Mouse (Mus musculus) intestine, embryonic 14.5 days (tissue): Measurements from ENCODE around the gene Srrd. TPM values are rescaled to one million over a fixed set of nuclear protein-coding genes. Genes with fewer than 3 reads are reported as not detected.

Source experiments
- ATAC-seq: fragments of 200-750 bp; cut with Nextera tagmentation; replicated peaks from 2 replicates; pipeline ENCODE4 v1.8.0; 2017; ENCODE audit warnings: low read depth, moderate number of reproducible peaks, moderate TSS enrichment, moderate library complexity; ENCODE audit not compliant: low FRiP score, low TSS enrichment
- DNase-seq: peaks from one replicate; pipeline ENCODE4 v3.0.0-alpha.2; 2018; ENCODE audit warnings: low spot score
- H3K27ac ChIP-seq: fragments of 300-500 bp; sonication (generic); 2 replicates; pipeline ENCODE4 v1.5.1; 2014; ENCODE audit warnings: low read depth, mild to moderate bottlenecking, control low read depth
- H3K27me3 ChIP-seq: fragments of 300-500 bp; sonication (generic); replicated peaks from 2 replicates; pipeline ENCODE4 v1.6.1; 2014; ENCODE audit warnings: low read length, control low read depth; ENCODE audit not compliant: control insufficient read depth, insufficient read depth
- H3K36me3 ChIP-seq: fragments of 300-500 bp; sonication (generic); 2 replicates; pipeline ENCODE4 v1.6.1; 2014; ENCODE audit warnings: low read length, control low read depth; ENCODE audit not compliant: control insufficient read depth, insufficient read depth
- H3K4me1 ChIP-seq: fragments of 300-500 bp; sonication (generic); replicated peaks from 2 replicates; pipeline ENCODE4 v1.6.1; 2014; ENCODE audit warnings: low read length, control low read depth, mixed read lengths; ENCODE audit not compliant: control insufficient read depth, insufficient read depth
- H3K4me2 ChIP-seq: fragments of 300-500 bp; sonication (generic); 2 replicates; pipeline ENCODE4 v1.6.1; 2014; ENCODE audit warnings: low read length
- H3K4me3 ChIP-seq: fragments of 300-500 bp; sonication (generic); 2 replicates; pipeline ENCODE4 v1.5.1; 2014; ENCODE audit warnings: low read depth, low read length, control low read depth, mixed read lengths
- H3K9ac ChIP-seq: fragments of 300-500 bp; sonication (generic); 2 replicates; pipeline ENCODE4 v1.6.1; 2014; ENCODE audit warnings: mild to moderate bottlenecking, low read length
- H3K9me3 ChIP-seq: fragments of 300-500 bp; sonication (generic); 2 replicates; pipeline ENCODE4 v1.6.1; 2016; ENCODE audit warnings: low read length, control low read depth; ENCODE audit not compliant: control insufficient read depth
- WGBS: fragments of 180-500 bp; shearing (Covaris S2); extraction: QIAGEN DNeasy Blood & Tissue Kit; methylation state at CpG from one replicate; pipeline ENCODE4 v1.1.7; 2014; 5-methylcytosine and 5-hydroxymethylcytosine counted together
- polyA plus RNA-seq: library from polyadenylated mRNA; unstranded; fragments of >200 nt; fragmentation: Nextera tagmentation; extraction: Ambion mirVana; gene quantifications from 2 replicates; pipeline ENCODE4 v1.2.1, GENCODE M21; 2014

The Srrd gene
- polyA plus RNA-seq = 38.2 and 49.7 TPM in 2 replicates

DNA sequence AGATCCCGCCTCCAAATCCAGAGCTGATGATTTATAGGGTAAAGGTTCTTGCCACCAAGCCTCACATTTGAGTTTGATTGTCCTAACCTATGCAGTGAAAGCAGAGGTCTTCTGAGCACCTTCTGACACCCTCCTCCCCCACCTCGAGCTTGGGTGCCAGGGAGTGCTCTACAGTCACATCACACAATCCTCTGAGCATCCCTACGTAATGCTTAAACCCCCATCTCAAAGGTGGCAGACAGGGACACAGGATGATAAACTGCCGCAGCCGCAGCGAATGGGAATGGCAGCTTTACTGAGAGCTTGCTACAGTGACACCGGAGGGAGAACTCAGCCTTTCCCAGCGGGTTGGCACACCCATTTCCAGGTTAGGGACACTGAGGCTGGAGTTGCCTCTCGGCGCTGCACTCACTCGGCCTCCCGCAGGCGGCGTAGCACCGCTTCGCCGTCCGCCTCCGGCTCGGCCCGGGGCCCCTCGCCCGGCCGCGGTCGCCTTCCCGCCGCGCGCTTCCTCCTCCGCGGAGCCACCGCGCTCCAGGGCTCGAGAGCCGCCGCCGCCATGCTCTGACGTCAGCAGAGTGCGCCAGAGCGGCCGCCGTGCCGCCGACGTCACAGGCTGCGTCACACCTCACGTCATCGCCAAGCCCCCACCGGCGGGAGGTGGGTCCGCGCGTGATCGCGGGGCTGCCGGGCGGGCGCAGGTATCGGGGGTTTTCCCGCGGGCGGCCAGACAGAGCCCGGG lies at the start of gene Srrd, which contains the start of gene Hps4:
Srrd (minus strand) TSS at position 578 of the 742 bp plus-strand sequence.
Hps4 (plus strand) TSS at position 621 of the 742 bp plus-strand sequence.
- Histone ChIP-seq H3K4me2 (peak within 1 kb of the TSS; percentile 76), H3K4me3 (peak within 1 kb of the TSS; percentile 71), H3K9me3 (no peaks in the 10 kb centered on the region), H3K27me3 (no peaks in the 10 kb centered on the region), H3K27ac (peak within 1 kb of the TSS; percentile 70), H3K4me1 (peaks cover 21% of the 10 kb centered on the region; the same call in 1 of the 2 replicates), H3K36me3 (peaks cover 46% of the 10 kb centered on the region), H3K9ac (peak within 1 kb of the TSS; percentile 89)
- ATAC-seq (peak; percentile 56; the same call in 1 of the 2 replicates), DNase-seq (peak; percentile 97)
- WGBS = 2% methylated on average over 63 of the region's 64 CpGs

DNA sequence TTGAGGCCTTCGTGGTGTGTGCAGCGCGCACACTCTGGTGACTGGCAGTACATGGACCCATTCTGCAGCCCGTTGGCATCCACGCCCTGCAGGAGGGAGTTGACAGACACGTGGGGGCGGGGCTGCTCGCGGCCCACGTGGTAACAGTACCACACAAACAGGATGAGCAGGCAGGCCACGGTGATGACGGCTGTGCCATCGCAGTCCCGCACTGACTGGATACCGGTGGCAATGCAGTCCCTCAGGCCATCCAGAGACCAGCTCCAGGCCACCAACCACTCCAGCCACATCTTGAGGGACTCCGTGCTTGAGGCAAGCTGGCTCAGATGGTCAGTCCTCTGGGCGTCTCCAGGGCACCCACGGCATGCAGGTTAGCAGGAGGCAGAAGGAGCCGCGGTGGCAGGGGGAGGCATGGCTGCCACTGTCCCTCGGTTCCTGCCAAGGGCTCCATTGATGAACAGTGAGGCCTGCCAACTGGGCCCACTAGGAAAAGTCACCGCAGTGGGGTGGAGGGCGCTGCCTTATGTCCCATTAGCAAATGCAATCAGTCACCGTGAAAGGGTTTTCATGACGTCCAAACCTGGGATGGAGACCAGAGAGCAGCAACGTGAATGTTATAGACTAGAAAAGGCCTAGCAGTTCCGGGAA lies 49.0 kb upstream of the Srrd start:
- Histone ChIP-seq H3K9me3 (no peaks in the 10 kb centered on the region), H3K36me3 (no peaks in the 10 kb centered on the region), H3K27me3 (peaks cover 17% of the 10 kb centered on the region), H3K4me3 (no peak overlapping the region), H3K27ac (no peak overlapping the region), H3K9ac (no peak overlapping the region), H3K4me1 (peaks cover 4% of the 10 kb centered on the region; the same call in 1 of the 2 replicates), H3K4me2 (no peak overlapping the region)
- WGBS = 67% methylated on average over 27 of the region's 27 CpGs
- DNase-seq (no peak), ATAC-seq (no peak)

DNA sequence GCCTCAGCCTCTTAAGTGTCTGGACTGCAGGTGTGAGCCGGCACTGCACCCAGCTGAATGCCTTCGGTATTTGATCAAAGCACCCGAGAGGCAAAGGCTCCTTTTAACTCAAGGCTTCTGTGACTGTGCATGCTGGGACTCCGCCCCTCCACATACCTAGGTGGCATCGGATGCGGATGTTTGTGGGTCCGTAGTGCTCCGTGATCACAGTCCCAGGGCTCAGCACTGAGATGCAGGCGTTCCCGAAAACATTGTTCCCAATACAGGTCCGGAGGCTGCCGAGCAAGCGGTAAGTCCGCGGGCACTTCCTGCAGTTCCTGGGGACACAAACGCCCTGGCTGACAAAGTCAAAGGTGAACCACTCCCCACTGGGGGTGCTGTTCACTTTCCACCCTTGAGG lies 48.2 kb upstream of the Srrd start:
- no peak for DNase-seq
- Histone ChIP-seq H3K9me3 (no peaks in the 10 kb centered on the region), H3K4me2 (no peak overlapping the region), H3K4me3 (no peak overlapping the region), H3K4me1 (peaks cover 4% of the 10 kb centered on the region; the same call in 1 of the 2 replicates), H3K27me3 (peaks cover 17% of the 10 kb centered on the region), H3K9ac (no peak overlapping the region), H3K36me3 (no peaks in the 10 kb centered on the region), H3K27ac (no peak overlapping the region)
- WGBS = 61% methylated on average over 16 of the region's 16 CpGs
- ATAC-seq = no peak

DNA sequence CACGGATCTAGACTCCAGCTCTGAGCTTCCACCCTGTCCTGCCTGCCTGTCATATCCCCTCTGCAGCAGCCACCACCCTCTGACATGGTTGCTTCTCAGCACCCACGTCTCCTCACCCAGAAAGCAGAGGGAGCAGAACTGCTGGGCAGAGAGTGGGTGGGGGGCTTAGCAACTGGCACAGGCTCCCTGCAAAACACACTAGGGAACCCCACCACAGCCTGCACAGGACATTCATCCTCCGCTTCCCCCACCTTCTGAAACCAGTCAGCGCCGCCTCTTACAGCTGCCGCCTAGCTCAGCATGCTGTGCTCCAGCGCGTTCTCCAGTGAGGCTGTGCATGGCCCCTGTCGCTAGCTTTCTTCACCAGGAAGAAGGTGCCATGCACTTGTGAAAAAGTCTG lies 46.5 kb upstream of the Srrd start:
- H3K36me3 ChIP-seq = no peaks in the 10 kb centered on the region
- DNase-seq (no peak), ATAC-seq (no peak)
- no peak overlapping the region for H3K4me3 ChIP-seq
- no peak overlapping the region for H3K9ac ChIP-seq
- H3K27ac ChIP-seq = no peak overlapping the region
- peaks cover 4% of the 10 kb centered on the region; the same call in 1 of the 2 replicates for H3K4me1 ChIP-seq
- H3K9me3 ChIP-seq = no peaks in the 10 kb centered on the region
- peaks cover 17% of the 10 kb centered on the region for H3K27me3 ChIP-seq
- 70% methylated on average over 9 of the region's 9 CpGs for WGBS
- no peak overlapping the region for H3K4me2 ChIP-seq

DNA sequence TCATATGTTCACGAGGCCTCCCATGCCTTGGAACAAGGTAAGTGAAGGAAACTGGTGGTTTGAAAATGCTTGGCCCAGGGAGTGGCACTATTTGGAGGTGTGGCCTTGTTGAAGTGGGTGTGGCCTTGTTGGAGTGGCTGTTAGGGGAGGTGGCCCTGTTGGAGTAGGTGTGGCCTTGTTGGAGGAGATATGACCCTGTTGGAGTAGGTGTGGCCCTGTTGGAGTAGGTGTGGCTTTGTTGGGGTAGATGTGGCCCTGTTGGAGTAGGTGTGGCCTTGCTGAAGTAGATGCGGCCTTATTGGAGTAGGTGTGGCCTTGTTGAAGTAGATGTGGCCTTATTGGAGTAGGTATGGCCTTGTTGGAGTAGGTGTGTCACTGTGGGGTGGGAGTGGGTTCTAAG lies 43.1 kb upstream of the Srrd start:
- no peak overlapping the region for H3K4me2 ChIP-seq
- no peak overlapping the region for H3K9ac ChIP-seq
- DNase-seq (no peak), ATAC-seq (no peak)
- no peaks in the 10 kb centered on the region for H3K9me3 ChIP-seq
- 77% methylated on average over 2 of the region's 2 CpGs for WGBS
- H3K4me1 ChIP-seq = peaks cover 5% of the 10 kb centered on the region
- H3K36me3 ChIP-seq = no peaks in the 10 kb centered on the region
- H3K27ac ChIP-seq = no peak overlapping the region
- H3K27me3 ChIP-seq = no peaks in the 10 kb centered on the region
- no peak overlapping the region for H3K4me3 ChIP-seq

DNA sequence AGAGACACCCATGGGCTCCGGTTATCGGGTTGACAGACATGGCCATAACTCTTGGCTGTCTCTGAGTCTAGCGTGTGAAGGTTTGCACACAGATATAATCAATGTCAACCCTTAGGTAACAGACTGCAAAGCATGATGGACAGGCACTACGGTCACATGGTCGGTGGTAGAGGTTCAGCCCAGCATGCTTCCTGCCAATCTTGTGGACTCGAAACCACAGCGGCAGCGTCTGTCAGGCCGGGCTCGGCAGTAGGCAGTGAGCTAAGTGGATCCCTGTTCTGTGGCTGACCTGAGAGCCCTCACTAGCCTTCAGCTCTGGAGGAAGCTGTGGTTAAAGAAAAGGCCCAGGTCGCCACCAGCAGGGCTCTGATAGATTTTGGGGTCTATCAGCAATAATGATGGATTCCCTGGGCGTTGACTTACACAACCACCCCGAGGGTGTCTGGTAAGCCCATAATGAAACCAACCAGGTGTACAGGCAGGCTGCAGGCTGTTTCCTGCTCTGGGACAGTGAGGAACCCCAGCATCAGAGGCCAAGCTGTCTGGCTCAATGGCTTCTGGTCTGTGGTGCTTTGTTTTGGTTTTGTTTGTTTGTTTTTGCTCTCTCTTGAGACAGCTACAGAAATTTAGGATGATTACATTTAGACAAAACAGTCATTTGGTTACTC lies 42.1 kb upstream of the Srrd start:
- H3K27ac ChIP-seq = no peak overlapping the region
- peaks cover 5% of the 10 kb centered on the region; the same call in 1 of the 2 replicates for H3K36me3 ChIP-seq
- no peaks in the 10 kb centered on the region for H3K27me3 ChIP-seq
- H3K9ac ChIP-seq = no peak overlapping the region
- H3K9me3 ChIP-seq = no peaks in the 10 kb centered on the region
- H3K4me2 ChIP-seq = no peak overlapping the region
- H3K4me1 ChIP-seq = peaks cover 5% of the 10 kb centered on the region
- no peak overlapping the region for H3K4me3 ChIP-seq
- ATAC-seq (no peak), DNase-seq (no peak)
- 94% methylated on average over 13 of the region's 13 CpGs for WGBS

DNA sequence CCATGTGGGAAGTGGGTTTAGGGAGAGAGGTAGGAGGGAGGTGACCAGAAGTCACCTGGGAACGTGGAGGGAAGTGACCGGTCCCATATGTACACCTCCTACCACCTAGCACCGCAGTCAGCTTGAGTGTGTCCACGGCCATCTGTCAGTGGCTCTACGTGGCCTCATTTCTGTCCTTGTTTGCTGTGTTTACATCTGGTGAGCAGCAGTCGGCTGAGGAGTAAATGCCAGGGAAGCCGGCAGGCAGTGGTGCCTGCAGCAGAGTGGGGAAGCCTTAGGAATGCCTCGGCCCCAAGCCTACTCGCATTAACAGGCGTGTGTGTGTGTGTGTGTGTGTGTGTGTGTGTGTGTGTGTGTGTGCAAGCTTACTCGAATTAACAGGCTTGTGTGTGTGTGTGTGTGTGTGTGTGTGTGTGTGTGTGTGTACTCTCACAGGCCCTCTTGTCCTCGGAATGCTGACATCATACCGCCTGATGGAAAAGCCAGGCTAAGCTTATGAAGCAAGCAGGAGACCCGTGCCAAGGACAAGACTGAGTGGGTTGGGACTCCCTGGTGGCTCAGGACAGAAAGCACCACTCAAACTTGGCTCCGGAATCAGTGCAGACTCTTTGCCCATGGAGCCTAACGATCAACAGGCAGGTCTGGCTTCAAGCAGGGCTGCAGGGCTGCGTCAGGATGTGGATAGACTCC lies 39.9 kb upstream of the Srrd start:
- no peaks in the 10 kb centered on the region for H3K9me3 ChIP-seq
- no peak overlapping the region for H3K4me3 ChIP-seq
- DNase-seq = no peak
- peaks cover 5% of the 10 kb centered on the region for H3K4me1 ChIP-seq
- H3K9ac ChIP-seq = no peak overlapping the region
- H3K4me2 ChIP-seq = no peak overlapping the region
- no peak overlapping the region for H3K27ac ChIP-seq
- peaks cover 19% of the 10 kb centered on the region for H3K36me3 ChIP-seq
- no peak for ATAC-seq
- H3K27me3 ChIP-seq = no peaks in the 10 kb centered on the region
- 33% methylated on average over 17 of the region's 17 CpGs for whole genome bisulfite sequencing

DNA sequence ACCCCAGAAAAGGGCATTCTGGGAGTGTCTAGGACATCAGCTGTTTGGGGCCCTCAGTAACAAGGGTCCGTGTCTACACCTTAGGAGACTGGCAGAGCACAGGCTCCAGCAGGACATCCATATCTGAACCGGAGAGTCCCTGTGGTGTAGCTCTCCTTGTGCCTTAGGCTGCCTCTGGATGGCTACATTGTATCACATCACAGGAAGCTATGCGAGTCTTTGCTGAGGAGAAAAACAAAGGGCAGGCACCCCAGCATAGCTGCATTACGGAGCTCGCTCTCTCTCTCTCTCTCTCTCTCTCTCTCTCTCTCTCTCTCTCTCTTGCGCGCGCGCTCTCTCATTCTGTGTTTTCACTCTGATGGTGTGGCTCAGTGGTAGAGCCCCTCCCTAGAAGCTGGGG lies 39.2 kb upstream of the Srrd start:
- 74% methylated on average over 9 of the region's 9 CpGs for WGBS

More for the DNA sequence above, 39.2 kb upstream of the Srrd start:
- Histone ChIP-seq H3K4me2 (no peak overlapping the region), H3K9me3 (no peaks in the 10 kb centered on the region), H3K27ac (no peak overlapping the region), H3K4me1 (peaks cover 5% of the 10 kb centered on the region), H3K36me3 (peaks cover 23% of the 10 kb centered on the region), H3K27me3 (no peaks in the 10 kb centered on the region), H3K4me3 (no peak overlapping the region), H3K9ac (no peak overlapping the region)
- ATAC-seq (no peak), DNase-seq (no peak)
